Mouse (Mus musculus): ENCODE results near the gene Mfap1a.

- TF ChIP-seq MAFK (IDR thresholded peaks at IDR 0.05; ENCODE audit: insufficient read depth, low read depth, low read length), result no peak
- no peak for TF ChIP-seq CHD2 (IDR thresholded peaks at IDR 0.05; ENCODE audit: low read depth, low read length)
- TF ChIP-seq ZC3H11A (IDR thresholded peaks at IDR 0.05; ENCODE audit: borderline replicate concordance, low read depth, low read length), result no peak
- TF ChIP-seq HCFC1 (IDR thresholded peaks at IDR 0.05; ENCODE audit: borderline replicate concordance, insufficient read depth, low read length), result no peak
- no peak for TF ChIP-seq ZNF384 (IDR thresholded peaks at IDR 0.05; ENCODE audit: low read depth, low read length)
Observed at GRCm38 (mm10) chr2:121511401-121511800, 4.9 kb upstream of the Mfap1a start.

Data from ES-E14 (cell line).